Mouse (Mus musculus): ENCODE data around the gene B3gnt2. TPM values are rescaled to one million over a fixed set of nuclear protein-coding genes. Genes with fewer than 3 reads are reported as not detected.
A peak's percentile ranks its signal among the peaks of the same experiment; 100 is the strongest.

The B3gnt2 gene
- polyA plus RNA-seq, 1 experiment from 2014 or later = 2.9 TPM

- WGBS (ENCODE audit: insufficient replicate concordance) = 82% methylated on average over 7 of the region's 7 CpGs
- H3K9me3 ChIP-seq (replicated peaks; ENCODE audit: control insufficient read depth, low read length) = no peaks in the 10 kb centered on the region
- no peaks in the 10 kb centered on the region for H3K36me3 ChIP-seq (ENCODE audit: control insufficient read depth, insufficient read depth, low read length)
- ATAC-seq (replicated peaks; ENCODE audit: insufficient number of reproducible peaks, low FRiP score, low TSS enrichment) = no peak
- H3K4me1 ChIP-seq (ENCODE audit: control insufficient read depth, insufficient read depth, low read length) = no peaks in the 10 kb centered on the region
- H3K4me3 ChIP-seq (ENCODE audit: low read depth, low read length) = no peak overlapping the region
- no peaks in the 10 kb centered on the region for H3K27me3 ChIP-seq (ENCODE audit: control insufficient read depth, insufficient read depth, low read length)
- H3K9ac ChIP-seq (ENCODE audit: low read depth, low read length) = no peak overlapping the region
- no peak overlapping the region for H3K27ac ChIP-seq (ENCODE audit: low read depth, low read length)
- H3K4me2 ChIP-seq = no peak overlapping the region
Observed at GRCm38 (mm10) chr11:22865635-22866246, 5.0 kb upstream of the B3gnt2 start.

- no peaks in the 10 kb centered on the region for H3K9me3 ChIP-seq (replicated peaks; ENCODE audit: control insufficient read depth, low read length)
- H3K4me1 ChIP-seq (ENCODE audit: control insufficient read depth, insufficient read depth, low read length) = no peaks in the 10 kb centered on the region
- H3K36me3 ChIP-seq (ENCODE audit: control insufficient read depth, insufficient read depth, low read length) = no peaks in the 10 kb centered on the region
- WGBS (ENCODE audit: insufficient replicate concordance) = 68% methylated on average over 8 of the region's 8 CpGs
- H3K4me3 ChIP-seq (ENCODE audit: low read depth, low read length) = no peak overlapping the region
- H3K27me3 ChIP-seq (ENCODE audit: control insufficient read depth, insufficient read depth, low read length) = no peaks in the 10 kb centered on the region
- no peak overlapping the region for H3K4me2 ChIP-seq
- no peak overlapping the region for H3K27ac ChIP-seq (ENCODE audit: low read depth, low read length)
- no peak for ATAC-seq (replicated peaks; ENCODE audit: insufficient number of reproducible peaks, low FRiP score, low TSS enrichment)
- no peak overlapping the region for H3K9ac ChIP-seq (ENCODE audit: low read depth, low read length)
Observed at GRCm38 (mm10) chr11:22864305-22865060, 3.7 kb upstream of the B3gnt2 start.

GRCm38 (mm10) chr11:22863581-22863980, 2.8 kb upstream of the B3gnt2 start:
- Histone ChIP-seq H3K9ac (ENCODE audit: low read depth, low read length) (no peak overlapping the region), H3K9me3 (replicated peaks; ENCODE audit: control insufficient read depth, low read length) (no peaks in the 10 kb centered on the region), H3K36me3 (ENCODE audit: control insufficient read depth, insufficient read depth, low read length) (no peaks in the 10 kb centered on the region), H3K4me3 (ENCODE audit: low read depth, low read length) (no peak overlapping the region), H3K4me2 (no peak overlapping the region), H3K4me1 (ENCODE audit: control insufficient read depth, insufficient read depth, low read length) (peaks cover 1% of the 10 kb centered on the region; the same call in 1 of the 2 replicates), H3K27ac (ENCODE audit: low read depth, low read length) (no peak overlapping the region), H3K27me3 (ENCODE audit: control insufficient read depth, insufficient read depth, low read length) (peaks cover 3% of the 10 kb centered on the region; the same call in 1 of the 2 replicates)
- 38% methylated on average over 4 of the region's 4 CpGs for WGBS (ENCODE audit: insufficient replicate concordance)
- ATAC-seq (replicated peaks; ENCODE audit: insufficient number of reproducible peaks, low FRiP score, low TSS enrichment) = no peak

GRCm38 (mm10) chr11:22861315-22861714, 554 bp upstream of the B3gnt2 start:
- ATAC-seq (replicated peaks; ENCODE audit: insufficient number of reproducible peaks, low FRiP score, low TSS enrichment) = no peak
- 60% methylated on average over 4 of the region's 4 CpGs for WGBS (ENCODE audit: insufficient replicate concordance)
- H3K4me3 ChIP-seq (ENCODE audit: low read depth, low read length) = no peak overlapping the region
- H3K36me3 ChIP-seq (ENCODE audit: control insufficient read depth, insufficient read depth, low read length) = no peaks in the 10 kb centered on the region
- no peak overlapping the region for H3K4me2 ChIP-seq
- peaks cover 6% of the 10 kb centered on the region; the same call in 1 of the 2 replicates for H3K4me1 ChIP-seq (ENCODE audit: control insufficient read depth, insufficient read depth, low read length)
- no peak overlapping the region for H3K9ac ChIP-seq (ENCODE audit: low read depth, low read length)
- no peak overlapping the region for H3K27ac ChIP-seq (ENCODE audit: low read depth, low read length)
- peaks cover 12% of the 10 kb centered on the region; the same call in 1 of the 2 replicates for H3K27me3 ChIP-seq (ENCODE audit: control insufficient read depth, insufficient read depth, low read length)
- H3K9me3 ChIP-seq (replicated peaks; ENCODE audit: control insufficient read depth, low read length) = no peaks in the 10 kb centered on the region

GRCm38 (mm10) chr11:22859633-22860334, 977 bp downstream of the B3gnt2 start:
- H3K27ac ChIP-seq (ENCODE audit: low read depth, low read length) = peak overlapping the region; percentile 68; the same call in 1 of the 2 replicates
- whole genome bisulfite sequencing (ENCODE audit: insufficient replicate concordance) = under 1% methylated on average over 53 of the region's 55 CpGs
- H3K4me1 ChIP-seq (ENCODE audit: control insufficient read depth, insufficient read depth, low read length) = peaks cover 6% of the 10 kb centered on the region; the same call in 1 of the 2 replicates
- peak overlapping the region; percentile 78 for H3K4me3 ChIP-seq (ENCODE audit: low read depth, low read length)
- peak overlapping the region; percentile 81 for H3K9ac ChIP-seq (ENCODE audit: low read depth, low read length)
- peaks cover 12% of the 10 kb centered on the region; the same call in 1 of the 2 replicates for H3K27me3 ChIP-seq (ENCODE audit: control insufficient read depth, insufficient read depth, low read length)
- peak overlapping the region; percentile 100 for H3K4me2 ChIP-seq
- no peaks in the 10 kb centered on the region for H3K9me3 ChIP-seq (replicated peaks; ENCODE audit: control insufficient read depth, low read length)
- H3K36me3 ChIP-seq (ENCODE audit: control insufficient read depth, insufficient read depth, low read length) = no peaks in the 10 kb centered on the region
- ATAC-seq (replicated peaks; ENCODE audit: insufficient number of reproducible peaks, low FRiP score, low TSS enrichment) = peak; percentile 92

GRCm38 (mm10) chr11:22859301-22859632, 1.5 kb downstream of the B3gnt2 start:
- H3K27me3 ChIP-seq (ENCODE audit: control insufficient read depth, insufficient read depth, low read length) = peaks cover 12% of the 10 kb centered on the region; the same call in 1 of the 2 replicates
- H3K9ac ChIP-seq (ENCODE audit: low read depth, low read length) = peak overlapping the region; percentile 81
- 0% methylated on average over 27 of the region's 41 CpGs for WGBS (ENCODE audit: insufficient replicate concordance)
- peak overlapping the region; percentile 78 for H3K4me3 ChIP-seq (ENCODE audit: low read depth, low read length)
- ATAC-seq (replicated peaks; ENCODE audit: insufficient number of reproducible peaks, low FRiP score, low TSS enrichment) = peak; percentile 64; the same call in 1 of the 2 replicates
- H3K4me2 ChIP-seq = peak overlapping the region; percentile 100
- H3K4me1 ChIP-seq (ENCODE audit: control insufficient read depth, insufficient read depth, low read length) = peaks cover 6% of the 10 kb centered on the region; the same call in 1 of the 2 replicates
- peak overlapping the region; percentile 68 for H3K27ac ChIP-seq (ENCODE audit: low read depth, low read length)
- no peaks in the 10 kb centered on the region for H3K36me3 ChIP-seq (ENCODE audit: control insufficient read depth, insufficient read depth, low read length)
- no peaks in the 10 kb centered on the region for H3K9me3 ChIP-seq (replicated peaks; ENCODE audit: control insufficient read depth, low read length)

- WGBS (ENCODE audit: insufficient replicate concordance) = 2% methylated on average over 50 of the region's 50 CpGs
- H3K4me3 ChIP-seq (ENCODE audit: low read depth, low read length) = peak overlapping the region; percentile 78
- H3K9me3 ChIP-seq (replicated peaks; ENCODE audit: control insufficient read depth, low read length) = no peaks in the 10 kb centered on the region
- peaks cover 7% of the 10 kb centered on the region; the same call in 1 of the 2 replicates for H3K4me1 ChIP-seq (ENCODE audit: control insufficient read depth, insufficient read depth, low read length)
- ATAC-seq (replicated peaks; ENCODE audit: insufficient number of reproducible peaks, low FRiP score, low TSS enrichment) = 0 out of 2 replicates have a peak, but pooled peaks have one; percentile 23
- no peak overlapping the region for H3K27ac ChIP-seq (ENCODE audit: low read depth, low read length)
- H3K9ac ChIP-seq (ENCODE audit: low read depth, low read length) = peak overlapping the region; percentile 81
- no peaks in the 10 kb centered on the region for H3K36me3 ChIP-seq (ENCODE audit: control insufficient read depth, insufficient read depth, low read length)
- peak overlapping the region; percentile 100 for H3K4me2 ChIP-seq
- H3K27me3 ChIP-seq (ENCODE audit: control insufficient read depth, insufficient read depth, low read length) = peaks cover 12% of the 10 kb centered on the region; the same call in 1 of the 2 replicates
Observed at GRCm38 (mm10) chr11:22858441-22859300, 2.1 kb downstream of the B3gnt2 start.

Data from heart, embryonic 11.5 days (tissue).